Mouse (Mus musculus): ENCODE data around the gene Hp.

Gene Hp

DNA sequence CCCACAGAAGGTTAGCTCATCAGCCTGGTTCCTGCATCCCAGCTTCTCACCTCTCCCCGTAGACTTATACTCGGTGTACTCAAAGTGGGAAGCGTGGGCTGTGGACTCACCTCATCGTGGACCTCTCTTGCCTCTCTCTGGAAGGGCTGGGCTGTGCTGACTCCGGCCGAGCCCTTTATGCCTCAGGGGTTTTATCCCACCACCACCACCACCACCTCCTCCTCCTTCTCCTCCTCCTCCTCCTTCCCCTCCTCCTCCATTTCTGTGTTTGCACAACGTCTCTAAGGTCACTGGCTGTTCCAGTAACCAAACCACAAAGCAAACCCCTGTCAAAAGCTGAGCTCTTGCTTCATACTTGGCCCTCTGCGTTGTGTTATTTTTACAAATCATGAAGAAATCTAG is at the start of gene Hp:
Gene Hp, minus strand, starts transcription at position 273 of the 402 bp plus-strand sequence.
- DNase-seq: no peak

DNA sequence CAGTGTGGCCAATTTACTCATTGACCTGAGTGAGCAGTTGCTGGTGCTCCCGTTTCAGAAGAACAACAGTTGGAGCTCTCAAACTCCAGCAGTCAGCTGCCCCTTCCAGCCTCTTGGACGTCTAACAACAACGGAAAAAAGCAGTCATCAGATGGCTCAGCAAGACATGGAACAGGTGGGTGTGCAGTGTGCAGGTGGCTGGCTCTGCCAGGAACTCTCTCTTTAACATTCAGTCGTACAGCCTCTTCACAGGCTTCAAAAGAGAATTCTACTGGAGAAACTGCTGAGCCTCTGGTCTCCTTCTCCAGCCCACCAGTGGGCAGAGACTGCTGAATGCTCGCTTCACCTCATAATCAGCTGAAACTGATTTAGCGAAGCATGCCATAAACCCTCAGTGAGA is 49.7 kb upstream of the Hp start:
- DNase-seq: no peak

- DNase-seq: no peak
These were observed 36.6 kb upstream of the Hp start for GRCm38 (mm10) chr8:109615569-109615968.

DNA sequence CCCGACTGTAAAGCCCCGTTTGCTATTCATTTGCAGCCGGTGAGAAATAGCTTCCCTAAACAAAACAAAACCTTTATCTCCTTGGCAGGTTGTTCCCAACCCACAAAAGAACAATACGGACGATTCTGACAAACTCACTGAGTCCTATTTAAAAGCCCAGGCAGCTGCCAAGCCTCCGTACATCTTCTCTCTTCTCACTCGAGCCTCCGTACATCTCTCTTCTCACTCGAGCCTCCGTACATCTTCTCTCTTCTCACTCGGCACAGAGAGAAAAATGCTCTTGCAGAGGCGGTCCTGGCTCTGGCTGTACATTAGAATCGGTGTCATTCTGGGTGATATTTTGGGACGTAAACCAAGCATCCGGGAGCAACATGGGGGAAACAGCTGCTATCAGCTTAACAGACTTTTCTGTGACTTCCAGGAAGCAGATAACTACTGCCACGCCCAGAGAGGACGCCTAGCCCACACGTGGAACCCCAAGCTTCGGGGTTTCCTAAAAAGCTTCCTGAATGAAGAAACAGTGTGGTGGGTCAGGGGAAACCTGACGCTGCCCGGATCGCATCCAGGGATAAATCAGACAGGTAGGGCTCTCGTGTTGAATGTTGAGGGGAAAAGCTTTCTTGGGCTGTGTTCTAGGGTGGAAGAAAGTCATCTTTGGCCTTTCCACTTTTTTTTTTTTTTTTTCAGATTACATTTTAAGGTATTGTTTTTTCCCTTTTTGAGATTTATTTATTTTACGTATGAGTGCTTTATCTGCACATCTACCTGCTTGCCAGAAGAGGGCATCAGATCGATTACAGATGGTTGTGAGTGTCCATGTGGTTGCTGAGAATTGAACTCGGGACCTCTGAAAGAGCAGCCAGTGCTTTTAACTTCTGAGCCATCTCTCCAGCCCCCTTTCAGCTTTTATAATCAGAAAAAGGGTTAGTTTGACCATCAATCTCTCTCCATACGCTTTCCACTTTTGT is 35.6 kb upstream of the Hp start, which contains the start of gene Pkd1l3:
Gene Pkd1l3, plus strand, starts transcription at position 275 of the 968 bp plus-strand sequence.
- no peak for DNase-seq

GRCm38 (mm10) chr8:109609153-109609502 is 30.2 kb upstream of the Hp start:
- DNase-seq: peak; percentile 42 to 56

DNA sequence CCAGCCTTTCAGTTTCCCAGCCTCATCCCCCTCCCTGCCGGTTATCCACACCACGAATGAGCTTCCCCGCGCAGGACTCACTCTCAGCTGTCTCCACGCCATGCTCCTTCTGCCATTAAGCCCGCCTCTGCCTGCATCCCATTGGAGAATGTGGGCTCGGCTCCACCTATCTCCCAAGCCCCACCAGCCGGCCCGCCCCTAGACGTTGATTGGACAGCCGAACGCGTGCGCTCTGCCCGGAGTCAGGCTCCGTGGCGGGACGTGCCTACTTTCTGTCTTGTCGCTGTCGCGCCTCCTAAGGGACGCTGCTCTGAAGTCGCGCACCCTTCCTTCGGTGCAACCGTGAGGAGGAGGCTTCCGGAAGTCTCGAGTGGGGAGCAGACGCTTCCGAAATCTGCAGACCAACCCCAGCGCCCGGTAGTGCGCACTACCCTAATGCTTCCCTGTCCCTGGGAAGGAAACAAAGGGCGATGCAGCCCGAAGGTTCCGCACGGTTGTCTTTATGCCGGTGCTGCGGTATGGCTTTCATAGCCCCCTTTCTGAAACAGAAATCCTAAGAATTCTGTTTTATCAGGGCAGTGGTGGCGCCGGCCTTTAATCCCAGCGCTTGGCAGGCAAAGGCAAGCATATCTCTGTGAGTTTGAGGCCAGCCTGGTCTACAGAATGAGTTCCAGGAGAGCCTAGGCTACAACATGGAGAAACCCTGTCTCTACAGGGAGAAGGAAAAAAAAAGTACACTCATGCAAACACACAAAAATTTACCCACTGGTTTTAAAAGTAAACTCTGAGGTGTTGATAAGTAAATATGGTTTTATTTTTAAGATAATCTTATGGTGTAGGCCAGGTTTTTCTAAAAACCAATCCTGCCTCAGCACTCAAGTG is 29.5 kb upstream of the Hp start, which contains the start of gene Dhodh:
Gene Dhodh, minus strand, starts transcription at position 403 of the 882 bp plus-strand sequence.
- DNase-seq: peak; percentile 97 to 99

DNA sequence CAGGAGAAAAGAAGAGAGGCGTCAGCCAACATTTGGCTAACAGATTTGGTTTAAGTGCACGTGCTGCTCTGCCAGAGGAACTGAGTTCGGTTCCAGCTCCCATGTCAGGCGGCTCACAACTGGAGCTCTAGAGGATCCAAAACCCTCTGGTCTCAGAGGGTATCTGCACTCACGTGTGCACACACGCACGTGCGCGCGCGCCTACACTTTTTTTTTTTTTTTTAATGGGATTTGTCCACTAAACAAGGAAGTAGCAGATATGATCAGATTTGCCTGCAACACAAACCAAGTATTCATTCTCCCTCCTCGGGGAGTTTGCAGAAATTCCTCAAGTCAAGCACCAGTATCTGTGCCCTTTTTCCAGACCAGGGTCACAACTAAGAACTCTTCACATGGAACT is 28.7 kb upstream of the Hp start:
- no peak for DNase-seq

GRCm38 (mm10) chr8:109606725-109607124 is 27.8 kb upstream of the Hp start:
- no peak for DNase-seq

GRCm38 (mm10) chr8:109595854-109596253 is 16.9 kb upstream of the Hp start:
- peak; percentile 54 to 56 for DNase-seq

DNA sequence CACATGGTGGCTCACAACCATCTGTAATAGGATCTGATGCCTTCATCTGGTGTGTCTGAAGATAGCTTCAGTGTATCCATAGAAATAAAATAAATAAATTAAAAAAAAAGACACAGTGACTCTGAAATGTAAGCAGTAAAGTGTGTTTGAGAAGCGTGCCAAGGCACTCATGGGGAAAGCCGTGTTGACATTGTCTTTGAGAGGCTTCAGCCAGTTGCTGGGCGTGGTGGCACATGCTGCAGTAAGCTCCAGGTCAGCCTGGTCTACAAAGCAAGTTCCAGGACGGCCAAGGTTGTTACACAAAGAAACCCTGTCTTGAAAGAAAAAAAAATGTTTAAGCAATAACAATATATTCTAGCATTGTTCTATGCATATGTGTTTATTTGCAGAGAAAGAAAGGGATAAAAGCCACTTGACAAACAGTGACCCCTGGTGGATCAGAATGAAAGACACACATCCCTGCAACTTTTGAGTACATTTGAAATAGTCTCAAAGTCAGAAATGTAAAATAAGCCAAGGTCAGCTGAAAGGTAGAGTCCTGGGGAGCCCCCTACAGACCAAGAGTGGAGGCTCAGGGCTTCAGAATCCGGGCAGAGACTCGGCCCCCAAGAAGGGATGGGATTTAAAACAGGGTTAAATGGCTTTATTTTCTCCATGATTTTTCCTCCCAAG is 14.3 kb upstream of the Hp start:
- peak in 1 of 2 experiments; percentile 32 for DNase-seq

- no peak for DNase-seq
These were observed 13.2 kb upstream of the Hp start for GRCm38 (mm10) chr8:109592164-109592563.

- no peak for DNase-seq
These were observed 12.4 kb upstream of the Hp start for GRCm38 (mm10) chr8:109591367-109591766.

GRCm38 (mm10) chr8:109590901-109591300 is 11.9 kb upstream of the Hp start:
- DNase-seq: no peak

DNA sequence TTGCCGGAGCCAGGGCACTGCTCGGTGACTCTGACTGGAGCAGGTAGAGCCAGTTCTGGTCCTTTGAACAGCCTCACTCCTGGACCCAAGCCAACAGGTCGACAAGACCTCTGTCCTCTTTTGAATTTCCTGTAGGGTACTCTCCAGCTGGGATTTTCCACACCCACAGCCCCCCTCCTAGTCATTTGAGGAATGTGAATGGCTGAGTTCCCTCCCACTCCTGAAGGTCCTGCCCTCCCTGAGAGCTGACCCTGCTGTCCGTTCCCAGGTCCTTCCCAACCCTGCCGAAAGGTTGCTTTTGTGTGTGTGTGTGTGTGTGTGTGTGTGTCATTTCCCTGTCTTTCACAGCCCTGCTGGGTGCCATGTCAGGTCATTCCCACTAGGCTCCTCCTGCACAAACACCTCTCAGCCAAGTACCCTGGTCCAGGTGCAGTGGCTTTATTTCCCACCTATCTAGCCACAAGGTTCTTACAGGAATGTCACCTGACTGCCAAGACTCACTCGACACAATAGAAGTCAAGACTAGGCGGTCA is 8.1 kb upstream of the Hp start:
- peak; percentile 81 to 87 for DNase-seq

DNA sequence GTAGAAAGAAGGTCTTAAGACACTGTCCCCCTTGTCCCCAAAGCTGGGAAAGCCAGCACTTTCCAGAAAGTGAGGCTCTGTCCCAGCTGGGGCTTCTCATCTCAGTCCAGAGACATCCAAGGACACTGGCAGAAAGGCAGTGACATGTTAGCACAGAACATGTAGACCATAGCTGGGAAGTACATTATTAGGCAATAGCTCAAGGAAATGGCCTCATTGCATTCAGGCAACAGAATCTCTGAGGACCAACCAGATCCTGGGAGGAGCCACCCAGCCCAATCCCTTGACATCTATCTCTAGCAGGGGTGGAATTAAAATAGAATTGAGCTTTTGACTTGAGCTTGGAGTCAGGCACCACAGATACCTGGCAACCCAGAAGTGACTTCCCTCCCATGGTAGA is 6.7 kb upstream of the Hp start:
- DNase-seq: no peak

DNA sequence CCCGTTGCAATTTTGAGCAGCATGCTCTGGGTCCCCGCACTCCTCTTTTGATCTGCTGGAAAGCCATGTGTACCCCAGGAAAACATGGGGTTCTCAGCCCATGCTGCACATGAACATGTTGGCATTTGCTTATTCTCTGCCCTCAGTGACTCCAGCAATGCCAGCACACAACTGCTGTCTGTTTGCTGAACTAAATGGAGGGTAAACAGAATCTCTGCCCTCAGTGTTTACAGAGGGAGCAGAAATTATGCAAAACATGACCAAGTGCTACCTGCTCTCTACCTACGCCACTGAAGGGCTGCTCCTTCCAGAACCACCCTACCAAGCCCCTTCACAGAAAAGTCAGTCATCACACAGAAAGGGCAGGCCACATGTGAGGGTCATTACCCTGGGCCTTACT is 5.9 kb upstream of the Hp start:
- no peak for DNase-seq

DNA sequence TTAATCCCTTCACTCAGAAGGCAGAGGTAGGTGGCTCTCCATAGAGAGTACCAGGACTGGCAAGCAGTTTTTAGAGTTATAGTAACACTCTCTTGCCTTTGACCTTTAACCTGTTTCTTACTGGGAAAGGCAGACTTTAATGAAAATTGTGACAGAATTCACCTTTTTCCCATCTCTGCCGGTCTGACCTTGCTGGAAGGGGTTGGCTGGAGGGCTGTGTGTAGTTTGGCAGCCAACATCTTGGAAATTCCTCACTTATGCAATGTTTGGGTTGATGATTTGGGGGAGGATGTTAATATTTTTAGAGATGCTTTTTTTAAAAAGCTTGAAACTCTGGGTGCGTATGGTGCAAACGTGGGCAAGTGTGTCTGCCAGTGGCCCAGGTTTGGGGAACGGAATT is 5.3 kb upstream of the Hp start:
- no peak for DNase-seq

DNA sequence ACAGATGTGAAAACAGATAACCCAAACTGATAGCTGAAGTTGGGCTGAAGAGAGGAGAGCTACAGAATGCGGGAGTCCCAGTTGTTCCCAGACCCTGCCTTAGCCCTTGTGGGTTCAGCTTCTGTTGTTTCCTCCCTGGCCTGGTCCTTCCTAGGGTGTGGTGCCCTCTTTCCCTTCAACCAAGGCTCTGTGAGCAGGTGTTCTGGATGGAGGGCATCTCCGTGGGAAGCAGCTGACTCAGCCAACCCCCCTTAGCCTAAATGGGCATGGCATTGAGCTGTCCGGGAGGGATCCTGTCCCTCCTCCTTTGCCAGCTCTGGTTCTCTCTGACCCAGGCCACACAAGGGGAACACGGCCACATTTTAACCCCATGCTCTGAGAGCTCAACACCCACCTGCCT is 2.7 kb downstream of the Hp start:
- DNase-seq: no peak

DNA sequence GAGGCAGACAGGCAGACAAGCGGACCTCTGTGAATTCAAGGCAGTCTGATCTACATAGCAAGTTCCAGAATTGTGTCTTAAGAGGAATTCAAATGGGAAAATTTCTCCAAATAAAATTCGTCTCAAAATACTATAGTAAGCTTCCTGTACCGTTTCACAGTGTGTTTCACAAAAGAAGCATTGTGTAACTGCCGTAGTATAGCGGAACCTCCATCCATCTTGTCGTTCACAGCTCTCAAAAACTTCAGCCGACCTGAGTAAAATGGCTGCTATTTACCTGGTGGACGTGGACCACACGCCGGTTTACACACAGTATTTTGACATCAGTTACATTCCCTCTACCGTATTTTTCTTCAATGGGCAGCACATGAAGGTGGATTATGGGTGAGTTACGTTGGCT is 7.8 kb downstream of the Hp start:
- no peak for DNase-seq

DNA sequence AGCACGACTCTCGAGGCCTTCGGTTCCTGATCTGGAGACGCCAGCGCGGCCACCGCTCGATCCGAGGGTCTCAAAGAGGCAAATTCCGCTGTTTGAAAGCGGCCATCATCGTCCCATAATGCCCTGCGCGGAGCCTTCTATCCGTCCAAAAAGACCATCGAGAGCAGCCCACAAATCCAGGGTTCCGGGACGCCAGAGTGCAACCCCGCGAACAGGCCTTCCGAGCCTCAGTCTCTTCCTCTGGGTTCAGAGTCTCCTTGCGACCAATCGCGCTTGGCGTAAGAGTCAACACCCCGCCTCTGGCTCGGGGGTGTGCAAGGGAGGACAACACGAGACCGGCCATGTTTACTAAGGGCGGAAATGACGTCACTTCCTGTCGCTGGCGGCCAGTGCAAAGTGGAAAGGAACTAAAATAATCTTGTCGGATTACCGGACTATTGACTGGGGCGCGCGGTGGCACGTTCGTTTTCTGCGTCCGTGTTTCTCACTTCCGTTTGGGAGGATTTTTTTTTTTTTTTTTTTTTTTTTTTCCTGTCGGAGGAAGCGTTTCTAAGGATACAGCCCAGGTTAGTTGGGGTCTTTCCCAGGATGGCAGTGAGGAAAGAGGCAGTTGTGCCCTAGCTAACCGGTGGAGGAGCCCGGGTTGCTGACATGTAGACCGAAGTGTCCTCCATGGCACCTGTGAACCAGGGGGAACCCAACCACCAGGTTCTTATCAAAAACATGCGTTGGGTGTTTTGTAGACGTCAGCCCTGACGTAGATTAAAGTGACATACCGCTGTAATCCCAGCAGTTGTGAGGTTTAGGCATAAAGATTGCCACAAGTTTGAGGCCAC is 13.3 kb downstream of the Hp start, which contains the start of the genes Dhx38 and Txnl4b:
Gene Dhx38, minus strand, starts transcription at position 364 of the 836 bp plus-strand sequence.
Gene Txnl4b, plus strand, starts transcription at position 395 of the 836 bp plus-strand sequence.
- peak; percentile 99 to 100 for DNase-seq

- DNase-seq: no peak
These were observed 14.2 kb downstream of the Hp start for GRCm38 (mm10) chr8:109564766-109565165.
